Mouse (Mus musculus) MEL (cell line): ENCODE measurements at regions not wholly inside any gene's neighbourhood (a gene's known extent, or its start where the extent isn't known, plus 50 kb on each side); places are given as distances from the start of the nearest gene placed in this dataset.
"Not testable (repeated sequence)": the region's sequence is repeated elsewhere in the genome, so short reads cannot be mapped to it uniquely, and the experiment has no call there.

Experiments used
- BHLHE40 ChIP-seq: IDR thresholded peaks from 2 replicates; pipeline ENCODE4 v1.6.1; 2012; ENCODE audit warnings: low read depth, mild to moderate bottlenecking, inconsistent platforms, low read length, improper control_type of control experiment, borderline replicate concordance
- CTCF ChIP-seq, 3 experiments: IDR thresholded peaks in 2 of 3; conservative IDR thresholded peaks in 1 of 3; 2 replicates each; pipeline ENCODE4 v1.5.1; 2011 to 2012; ENCODE audit warnings: low read length in 3 of 3, low read depth in 2 of 3, mild to moderate bottlenecking in 2 of 3, improper control_type of control experiment in 1 of 3, inconsistent platforms in 1 of 3, mixed read lengths in 1 of 3, moderate library complexity in 1 of 3; ENCODE audit not compliant: control insufficient read depth in 1 of 3, insufficient read depth in 1 of 3, poor library complexity in 1 of 3, severe bottlenecking in 1 of 3
- ELF1 ChIP-seq: IDR thresholded peaks from 2 replicates; pipeline ENCODE4 v1.6.1; 2014; ENCODE audit warnings: low read depth, mild to moderate bottlenecking, inconsistent platforms, low read length, improper control_type of control experiment, moderate library complexity
- EP300 ChIP-seq, 2 experiments: IDR thresholded peaks; 2 replicates each; pipeline ENCODE4 v1.6.1; 2011; ENCODE audit warnings: improper control_type of control experiment in 2 of 2, low read length in 2 of 2, low read depth in 1 of 2, mild to moderate bottlenecking in 1 of 2
- GABPA ChIP-seq: IDR thresholded peaks from 2 replicates; pipeline ENCODE4 v1.6.1; 2012; ENCODE audit warnings: low read depth, mild to moderate bottlenecking, inconsistent platforms, low read length, improper control_type of control experiment, moderate library complexity
- HCFC1 ChIP-seq: IDR thresholded peaks from 2 replicates; pipeline ENCODE4 v1.6.1; 2012; ENCODE audit warnings: low read depth, mild to moderate bottlenecking, inconsistent platforms, low read length, improper control_type of control experiment, moderate library complexity
- JUND ChIP-seq: IDR thresholded peaks from 2 replicates; pipeline ENCODE4 v1.6.1; 2011; ENCODE audit warnings: low read depth, mild to moderate bottlenecking, improper control_type of control experiment, low read length
- MAFK ChIP-seq: IDR thresholded peaks from 2 replicates; pipeline ENCODE4 v1.6.1; 2011; ENCODE audit warnings: low read depth, mild to moderate bottlenecking, low read length, improper control_type of control experiment, borderline replicate concordance
- MEF2A ChIP-seq: IDR thresholded peaks from 2 replicates; pipeline ENCODE4 v1.6.1; 2014; ENCODE audit warnings: low read depth, mild to moderate bottlenecking, inconsistent platforms, low read length, improper control_type of control experiment; ENCODE audit not compliant: poor library complexity, insufficient replicate concordance, severe bottlenecking; ENCODE audit errors: extremely low read depth
- POLR2A ChIP-seq, 2 experiments: IDR thresholded peaks; 2 replicates each; pipeline ENCODE4 v1.6.1; 2011 to 2012; ENCODE audit warnings: low read length in 2 of 2, mild to moderate bottlenecking in 2 of 2, control low read depth in 1 of 2, improper control_type of control experiment in 1 of 2, low read depth in 1 of 2, moderate library complexity in 1 of 2; ENCODE audit not compliant: control insufficient read depth in 1 of 2, insufficient read depth in 1 of 2, poor library complexity in 1 of 2
- POLR2AphosphoS2 ChIP-seq: IDR thresholded peaks from 2 replicates; pipeline ENCODE4 v1.6.1; 2011; ENCODE audit warnings: low read length, improper control_type of control experiment
- POLR2AphosphoS5 ChIP-seq: IDR thresholded peaks from 2 replicates; pipeline ENCODE4 v1.6.1; 2012; ENCODE audit warnings: low read depth, borderline replicate concordance, mild to moderate bottlenecking, inconsistent platforms, low read length, moderate library complexity, mixed read lengths
- UBTF ChIP-seq: IDR thresholded peaks from 2 replicates; pipeline ENCODE4 v1.6.1; 2012; ENCODE audit warnings: low read depth, mild to moderate bottlenecking, inconsistent platforms, low read length, improper control_type of control experiment, moderate library complexity, borderline replicate concordance; ENCODE audit not compliant: insufficient read depth
- ZKSCAN1 ChIP-seq: IDR thresholded peaks from 2 replicates; pipeline ENCODE4 v1.6.1; 2012; ENCODE audit warnings: low read depth, mild to moderate bottlenecking, inconsistent platforms, low read length, improper control_type of control experiment, moderate library complexity

GRCm38 (mm10) chr12:77898974-77899373 lies 295.1 kb upstream of the Gm6657 start:
- not testable (repeated sequence) for TF ChIP-seq CTCF (IDR thresholded peaks at IDR 0.05 in 2 of 3, conservative IDR thresholded peaks at IDR 0.05 in 1 of 3; ENCODE audit: control insufficient read depth in 1 of 3, insufficient read depth in 1 of 3, low read depth in 2 of 3, low read length in 3 of 3, poor library complexity in 1 of 3, severe bottlenecking in 1 of 3); MAFK; MEF2A; ZKSCAN1; POLR2A (IDR thresholded peaks at IDR 0.05; ENCODE audit: control insufficient read depth in 1 of 2, insufficient read depth in 1 of 2, low read depth in 1 of 2, low read length in 2 of 2, poor library complexity in 1 of 2); POLR2AphosphoS2; EP300 (IDR thresholded peaks at IDR 0.05; ENCODE audit: low read depth in 1 of 2, low read length in 2 of 2); ELF1; UBTF; JUND; BHLHE40; HCFC1; GABPA; POLR2AphosphoS5
